Mouse (Mus musculus) gastrocnemius, postnatal 36 days (tissue): Measurements from ENCODE around the gene CN725425. TPM values are rescaled to one million over a fixed set of nuclear protein-coding genes. Genes with fewer than 3 reads are reported as not detected.

ENCODE experiments used
- total RNA-seq, 2 experiments: library from RNA; stranded (reverse); gene quantifications; 2 replicates each; pipeline ENCODE4 v1.2.3; 2021

The CN725425 gene
- total RNA-seq, 2 experiments from 2014 or later = not detected

Other genes with a start within 250 kb of the CN725425 start
- 10 to 100 TPM; 12.8 to 14.1 TPM for gene Kif21a, start 149.5 kb upstream of the CN725425 start, total RNA-seq
- gene Abcd2, start 7.7 kb upstream of the CN725425 start, total RNA-seq = 10 to 100 TPM; 20.0 to 20.4 TPM